Mouse (Mus musculus): Measurements from ENCODE around the gene Tcte1. TPM values are rescaled to one million over a fixed set of nuclear protein-coding genes. Genes with fewer than 3 reads are reported as not detected.
A peak's percentile ranks its signal among the peaks of the same experiment; 100 is the strongest.

Gene Tcte1
- polyA plus RNA-seq (2015; fragmentation: Nextera tagmentation; extraction: Ambion mirVana): 2.1 and 3.1 TPM in 2 replicates

DNA sequence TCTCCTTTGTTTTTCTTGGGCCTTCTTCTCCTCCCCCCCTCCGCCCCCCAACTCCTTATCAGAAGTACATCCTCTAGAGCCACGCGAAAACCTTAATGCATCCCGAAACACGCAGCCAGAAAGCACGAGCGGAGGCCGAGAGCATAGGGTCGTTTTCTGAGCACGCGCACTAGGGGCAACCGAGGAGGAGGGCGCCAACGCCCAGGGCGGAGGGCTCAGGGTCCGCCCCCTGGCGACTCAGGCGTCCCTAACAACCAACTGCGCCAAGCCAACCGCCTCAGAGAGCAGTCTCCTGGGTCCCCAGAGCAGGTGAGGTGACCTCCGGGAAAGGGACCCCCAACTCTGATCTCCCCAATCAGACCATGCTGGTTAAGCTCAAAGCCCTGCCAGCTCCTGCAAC, at the start of gene Tcte1:
Tcte1 (plus strand) TSS at position 172 of the 400 bp plus-strand sequence.
- Histone ChIP-seq H3K4me2 (peak within 1 kb of the TSS; percentile 70), H3K36me3 (ENCODE audit: poor library complexity, severe bottlenecking) (peaks cover 22% of the 10 kb centered on the region), H3K4me3 (peak within 1 kb of the TSS; percentile 38), H3K9me3 (replicated peaks) (no peaks in the 10 kb centered on the region), H3K4me1 (peaks cover 12% of the 10 kb centered on the region), H3K9ac (peak within 1 kb of the TSS; percentile 65), H3K27me3 (peaks cover 22% of the 10 kb centered on the region), H3K27ac (no peak within 1 kb of the TSS)
- peak; percentile 89 for ATAC-seq
- under 1% methylated on average over 21 of the region's 21 CpGs for WGBS

DNA sequence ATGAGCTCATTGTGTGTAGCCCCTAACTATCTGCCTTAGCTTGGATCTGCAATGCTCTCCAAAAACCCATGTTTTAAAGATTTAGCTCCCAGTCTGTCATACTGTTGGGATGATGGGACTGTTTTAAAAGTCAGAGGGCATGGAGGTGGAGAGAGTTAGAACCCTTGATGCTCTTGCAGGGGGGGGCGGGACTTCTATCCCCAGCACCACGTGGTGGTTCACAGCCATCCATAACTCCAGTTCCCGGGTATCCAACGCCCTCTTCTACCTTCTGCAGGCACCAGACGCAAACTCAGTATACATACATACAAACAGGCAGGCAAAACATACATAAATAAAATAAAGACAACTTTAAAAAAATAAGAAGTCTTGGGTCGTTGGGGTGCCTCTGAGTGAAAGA, 49.6 kb upstream of the Tcte1 start:
- H3K9me3 ChIP-seq (replicated peaks): no peaks in the 10 kb centered on the region
- WGBS: 81% methylated on average over 6 of the region's 6 CpGs
- no peak overlapping the region for H3K27ac ChIP-seq

DNA sequence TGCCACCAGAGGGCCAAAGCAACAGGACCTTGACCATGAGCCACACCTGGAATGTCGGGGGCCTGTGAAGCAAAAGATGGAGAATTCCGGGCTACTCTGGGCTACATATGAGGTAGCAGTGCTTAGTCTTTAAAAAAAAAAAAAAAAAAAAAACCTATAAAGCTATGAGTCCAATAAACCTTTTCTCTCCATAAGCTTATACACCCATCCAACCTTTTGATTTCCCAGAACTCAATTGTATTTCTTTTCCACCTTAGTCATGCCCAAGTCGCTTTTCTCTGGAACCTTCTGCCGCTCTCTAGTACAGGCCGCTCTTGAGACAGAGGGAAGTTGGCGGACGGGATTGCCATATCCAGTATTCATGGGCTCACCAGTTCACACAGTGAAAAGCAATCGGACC, 49.1 kb upstream of the Tcte1 start:
- peak; percentile 40 for ATAC-seq
- WGBS: 66% methylated on average over 8 of the region's 8 CpGs
- no peaks in the 10 kb centered on the region for H3K9me3 ChIP-seq (replicated peaks)
- no peak overlapping the region for H3K27ac ChIP-seq
- peaks cover 14% of the 10 kb centered on the region for H3K4me1 ChIP-seq
- H3K4me2 ChIP-seq: peak overlapping the region; percentile 62
- no peaks in the 10 kb centered on the region for H3K36me3 ChIP-seq (ENCODE audit: poor library complexity, severe bottlenecking)
- peak overlapping the region; percentile 39 for H3K4me3 ChIP-seq
- no peaks in the 10 kb centered on the region for H3K27me3 ChIP-seq
- H3K9ac ChIP-seq: peak overlapping the region; percentile 62; the same call in 1 of the 2 replicates

More for the DNA sequence above, 49.6 kb upstream of the Tcte1 start:
- no peaks in the 10 kb centered on the region for H3K36me3 ChIP-seq (ENCODE audit: poor library complexity, severe bottlenecking)
- H3K4me2 ChIP-seq: no peak overlapping the region
- no peak for ATAC-seq
- H3K27me3 ChIP-seq: no peaks in the 10 kb centered on the region
- H3K4me3 ChIP-seq: no peak overlapping the region
- no peak overlapping the region for H3K9ac ChIP-seq
- H3K4me1 ChIP-seq: peaks cover 14% of the 10 kb centered on the region

DNA sequence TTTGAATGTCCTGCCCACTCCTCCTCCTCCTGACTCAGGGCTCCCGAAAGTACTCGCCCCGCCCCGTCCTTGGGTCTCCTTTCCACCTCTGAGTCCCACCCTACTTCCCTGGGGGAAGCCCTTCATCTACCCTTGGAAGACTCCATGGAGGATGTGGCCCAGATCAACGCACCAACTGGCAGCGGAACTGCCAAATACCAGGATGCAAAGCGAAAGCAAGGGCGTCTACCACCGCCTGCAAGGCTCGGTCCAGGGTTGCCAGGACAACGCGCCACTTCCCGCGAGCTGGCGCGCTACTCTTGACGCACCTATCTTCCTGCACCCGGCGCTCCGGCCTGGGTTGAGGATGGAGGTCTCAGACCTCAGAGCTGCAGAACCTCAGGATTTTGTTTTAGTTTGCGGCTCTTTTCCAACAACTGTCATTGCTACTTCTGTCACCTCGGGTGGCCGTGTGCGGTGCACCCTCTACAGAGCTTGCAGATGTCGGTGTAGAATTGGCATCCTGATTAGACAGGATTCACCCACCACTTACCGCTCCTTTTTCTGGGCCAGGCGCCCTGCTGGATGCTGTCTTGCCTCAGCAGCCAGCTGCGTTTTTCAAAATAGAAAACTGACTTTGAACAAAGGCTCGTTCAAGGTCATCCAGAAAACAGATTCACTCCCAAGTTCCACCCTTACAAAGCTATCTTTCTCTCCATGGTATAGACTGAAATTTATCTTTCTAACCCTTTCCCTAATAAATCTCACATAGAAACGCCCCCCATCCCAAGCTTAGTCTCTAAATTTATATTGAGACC, 48.4 kb upstream of the Tcte1 start, which contains the start of gene Spats1:
Spats1 (minus strand) TSS at position 747 of the 797 bp plus-strand sequence.
- H3K36me3 ChIP-seq (ENCODE audit: poor library complexity, severe bottlenecking): no peaks in the 10 kb centered on the region
- no peaks in the 10 kb centered on the region for H3K27me3 ChIP-seq
- ATAC-seq: peak; percentile 91
- 6% methylated on average over 30 of the region's 30 CpGs for WGBS
- peak within 1 kb of the TSS; percentile 40; the same call in 1 of the 2 replicates for H3K27ac ChIP-seq
- peaks cover 14% of the 10 kb centered on the region for H3K4me1 ChIP-seq
- H3K4me2 ChIP-seq: peak within 1 kb of the TSS; percentile 62
- peak within 1 kb of the TSS; percentile 62 for H3K9ac ChIP-seq
- H3K9me3 ChIP-seq (replicated peaks): no peaks in the 10 kb centered on the region
- peak within 1 kb of the TSS; percentile 39 for H3K4me3 ChIP-seq

DNA sequence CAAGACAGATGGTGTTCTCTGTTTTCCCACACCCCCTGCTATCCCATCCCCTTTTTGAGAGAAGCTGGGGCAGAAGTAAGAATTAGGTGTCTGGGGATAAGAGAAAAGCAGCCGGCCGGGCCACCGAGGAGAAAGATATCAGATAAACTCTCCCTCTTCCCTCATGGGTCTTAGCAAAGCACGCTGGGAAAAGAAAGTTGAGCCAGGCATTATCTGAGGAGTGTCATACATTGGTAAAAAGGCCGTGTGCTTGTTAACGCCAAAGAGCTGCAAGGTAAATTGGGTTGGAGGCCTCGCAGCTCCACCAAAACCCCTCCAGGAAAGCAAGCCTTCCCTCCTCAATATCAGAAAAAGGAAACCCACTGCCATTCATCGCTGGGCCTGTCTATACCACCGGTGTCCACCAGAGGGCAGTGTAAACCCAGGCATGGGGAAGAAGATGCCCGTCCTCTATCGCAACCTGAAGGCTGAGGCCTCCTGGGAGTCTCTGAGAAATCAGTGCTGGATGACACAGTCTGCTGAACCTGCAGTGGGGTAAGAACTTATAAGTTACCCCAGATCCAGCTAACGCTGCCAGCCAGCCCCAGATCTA, 44.9 kb upstream of the Tcte1 start:
- Histone ChIP-seq H3K4me3 (no peak overlapping the region), H3K27ac (no peak overlapping the region), H3K27me3 (no peaks in the 10 kb centered on the region), H3K4me2 (no peak overlapping the region), H3K4me1 (peaks cover 14% of the 10 kb centered on the region), H3K9ac (no peak overlapping the region; the same call in 1 of the 2 replicates), H3K36me3 (ENCODE audit: poor library complexity, severe bottlenecking) (no peaks in the 10 kb centered on the region), H3K9me3 (replicated peaks) (peaks cover 9% of the 10 kb centered on the region; the same call in 1 of the 2 replicates)
- WGBS: 19% methylated on average over 12 of the region's 12 CpGs
- ATAC-seq: peak; percentile 34

DNA sequence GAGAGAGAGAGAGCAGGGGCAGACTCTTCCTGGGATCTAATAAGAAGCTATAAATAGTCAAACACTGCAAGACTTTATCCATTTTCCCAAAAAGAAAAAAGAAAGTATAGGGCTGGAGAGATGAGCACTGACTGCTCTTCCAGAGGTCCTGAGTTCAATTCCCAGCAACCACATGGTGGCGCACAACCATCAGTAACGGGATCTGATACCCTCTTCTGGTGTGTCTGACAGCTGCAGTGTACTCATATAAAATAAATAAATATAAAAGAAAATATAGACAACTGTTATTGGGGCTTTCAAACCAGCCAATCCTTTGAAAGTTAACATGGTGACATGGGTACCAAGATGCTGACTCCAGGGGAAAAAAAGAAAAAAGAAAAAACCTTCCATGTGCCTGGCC, 42.8 kb upstream of the Tcte1 start:
- no peak overlapping the region for H3K9ac ChIP-seq
- no peak overlapping the region for H3K27ac ChIP-seq
- H3K4me3 ChIP-seq: no peak overlapping the region
- 0 out of 2 replicates have a peak, but pooled peaks cover 4% of the 10 kb centered on the region for H3K4me1 ChIP-seq
- WGBS: 26% methylated on average over 2 of the region's 2 CpGs
- ATAC-seq: no peak
- no peaks in the 10 kb centered on the region for H3K36me3 ChIP-seq (ENCODE audit: poor library complexity, severe bottlenecking)
- no peak overlapping the region for H3K4me2 ChIP-seq
- H3K9me3 ChIP-seq (replicated peaks): peaks cover 9% of the 10 kb centered on the region; the same call in 1 of the 2 replicates
- H3K27me3 ChIP-seq: no peaks in the 10 kb centered on the region

DNA sequence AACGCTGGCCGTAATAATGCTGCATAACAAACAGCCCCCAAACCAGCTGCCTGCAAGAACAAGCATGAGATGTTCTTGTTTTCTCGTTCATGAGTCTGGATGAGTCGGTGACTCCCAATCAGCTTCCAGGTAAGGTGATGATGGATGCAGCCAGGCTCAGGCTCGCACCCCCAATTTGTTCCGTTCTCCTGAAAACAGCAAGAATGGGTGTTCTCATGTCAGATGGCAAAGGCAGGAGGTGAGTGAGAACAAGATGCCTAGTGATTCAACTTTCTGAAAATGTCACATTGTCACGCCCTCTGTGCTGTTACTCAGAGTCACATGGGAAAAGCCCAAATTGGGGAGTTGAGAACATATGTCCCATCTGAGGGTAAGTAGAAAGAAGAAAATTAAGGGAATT, 37.7 kb upstream of the Tcte1 start:
- no peaks in the 10 kb centered on the region for H3K4me1 ChIP-seq
- H3K27me3 ChIP-seq: no peaks in the 10 kb centered on the region
- no peak overlapping the region for H3K4me2 ChIP-seq
- H3K4me3 ChIP-seq: no peak overlapping the region
- no peak for ATAC-seq
- no peak overlapping the region for H3K9ac ChIP-seq
- H3K9me3 ChIP-seq (replicated peaks): peaks cover 9% of the 10 kb centered on the region; the same call in 1 of the 2 replicates
- no peaks in the 10 kb centered on the region for H3K36me3 ChIP-seq (ENCODE audit: poor library complexity, severe bottlenecking)
- WGBS: 82% methylated on average over 7 of the region's 7 CpGs
- H3K27ac ChIP-seq: no peak overlapping the region

DNA sequence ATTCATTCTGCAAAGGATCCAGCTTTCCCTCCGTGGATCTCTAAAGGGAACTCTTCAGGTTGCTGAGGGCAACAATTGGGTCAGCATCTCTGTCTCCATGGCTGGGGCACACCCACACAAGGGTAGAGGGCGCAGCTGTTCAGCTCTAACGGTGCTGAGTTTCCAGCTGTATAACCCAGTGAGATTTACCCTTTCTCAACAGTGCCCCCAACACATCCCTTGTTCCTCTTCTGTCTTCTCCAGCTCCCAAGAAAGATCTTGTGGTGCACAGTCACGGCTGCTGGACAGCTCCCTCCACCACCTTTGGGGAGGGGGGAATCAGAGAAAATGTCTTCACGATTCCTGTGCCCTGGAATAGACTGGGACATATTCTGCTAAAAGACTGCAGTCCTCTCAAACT, 36.0 kb upstream of the Tcte1 start:
- Histone ChIP-seq H3K4me1 (no peaks in the 10 kb centered on the region), H3K4me2 (no peak overlapping the region), H3K9ac (no peak overlapping the region), H3K27ac (no peak overlapping the region), H3K9me3 (replicated peaks) (no peaks in the 10 kb centered on the region), H3K4me3 (no peak overlapping the region), H3K27me3 (no peaks in the 10 kb centered on the region), H3K36me3 (ENCODE audit: poor library complexity, severe bottlenecking) (no peaks in the 10 kb centered on the region)
- WGBS: 26% methylated on average over 5 of the region's 5 CpGs
- ATAC-seq: no peak

DNA sequence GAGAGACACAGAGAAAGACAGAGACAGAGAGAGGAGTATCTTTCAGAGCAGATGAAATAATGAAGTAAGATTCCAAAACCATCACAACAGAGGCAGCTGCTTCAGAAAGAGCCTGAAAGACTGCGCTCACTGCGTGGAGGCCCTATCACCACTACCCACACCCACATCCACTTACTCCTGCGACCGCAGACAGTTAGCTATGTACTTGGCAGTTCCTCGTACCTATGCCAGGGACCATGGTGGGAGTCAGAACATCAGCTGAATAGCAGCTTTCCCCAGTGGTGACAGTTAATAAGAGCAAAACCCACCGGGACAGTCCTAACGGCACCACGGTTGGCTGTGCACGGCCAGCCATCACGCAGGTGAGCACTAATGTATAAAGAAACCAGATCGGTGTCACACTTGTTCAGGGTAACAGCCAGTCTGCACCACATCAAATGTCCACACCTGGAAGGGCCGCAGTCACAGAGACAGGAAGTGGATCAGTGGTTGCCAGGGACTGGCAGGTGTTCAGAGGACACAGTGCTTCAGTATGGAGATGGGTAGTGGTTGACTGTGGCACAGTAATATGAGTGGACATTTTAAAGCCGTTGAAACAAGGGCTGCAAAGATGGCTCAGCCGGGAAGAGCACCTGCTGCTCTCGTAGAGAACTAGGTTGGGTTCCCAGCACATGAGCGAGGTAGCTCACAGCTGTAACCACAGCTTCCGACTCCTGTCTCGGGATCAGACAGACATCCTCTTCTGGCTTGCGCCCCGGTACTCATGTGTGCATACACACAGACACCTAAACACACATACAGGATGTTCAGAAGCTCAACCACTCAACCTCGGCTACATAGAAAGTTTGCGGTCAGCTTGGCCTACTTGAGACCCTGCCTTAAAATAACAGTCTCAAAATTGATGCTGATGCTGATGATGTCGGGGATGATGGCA, 34.6 kb upstream of the Tcte1 start:
- H3K4me3 ChIP-seq: no peak overlapping the region
- H3K4me2 ChIP-seq: no peak overlapping the region
- ATAC-seq: no peak
- H3K27me3 ChIP-seq: no peaks in the 10 kb centered on the region
- no peak overlapping the region for H3K9ac ChIP-seq
- WGBS: 89% methylated on average over 23 of the region's 23 CpGs
- H3K36me3 ChIP-seq (ENCODE audit: poor library complexity, severe bottlenecking): no peaks in the 10 kb centered on the region
- no peak overlapping the region for H3K27ac ChIP-seq
- H3K9me3 ChIP-seq (replicated peaks): no peaks in the 10 kb centered on the region
- H3K4me1 ChIP-seq: no peaks in the 10 kb centered on the region

DNA sequence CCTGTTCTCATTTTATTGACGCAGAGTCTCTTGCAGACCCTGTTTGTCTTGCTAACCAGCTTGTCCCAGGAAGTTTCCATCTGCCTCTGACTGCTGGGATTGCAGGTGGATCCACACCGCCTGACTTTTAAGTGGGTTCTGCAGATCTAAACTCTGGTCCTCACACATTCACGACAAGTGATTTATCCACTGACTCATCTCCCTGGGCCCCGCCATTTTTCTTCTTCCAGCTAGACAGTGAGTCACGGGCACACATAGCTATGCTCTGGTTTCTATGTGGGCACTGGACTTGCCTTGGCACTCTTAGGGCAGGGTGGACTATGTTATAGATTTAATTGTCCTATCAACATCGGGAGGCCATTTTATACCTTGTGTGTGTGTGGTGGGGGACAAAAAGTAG, 33.5 kb upstream of the Tcte1 start:
- no peaks in the 10 kb centered on the region for H3K36me3 ChIP-seq (ENCODE audit: poor library complexity, severe bottlenecking)
- H3K4me3 ChIP-seq: no peak overlapping the region
- H3K9ac ChIP-seq: no peak overlapping the region
- H3K9me3 ChIP-seq (replicated peaks): no peaks in the 10 kb centered on the region
- no peaks in the 10 kb centered on the region for H3K4me1 ChIP-seq
- WGBS: 90% methylated on average over 6 of the region's 6 CpGs
- H3K4me2 ChIP-seq: no peak overlapping the region
- H3K27ac ChIP-seq: no peak overlapping the region
- H3K27me3 ChIP-seq: no peaks in the 10 kb centered on the region
- no peak for ATAC-seq

DNA sequence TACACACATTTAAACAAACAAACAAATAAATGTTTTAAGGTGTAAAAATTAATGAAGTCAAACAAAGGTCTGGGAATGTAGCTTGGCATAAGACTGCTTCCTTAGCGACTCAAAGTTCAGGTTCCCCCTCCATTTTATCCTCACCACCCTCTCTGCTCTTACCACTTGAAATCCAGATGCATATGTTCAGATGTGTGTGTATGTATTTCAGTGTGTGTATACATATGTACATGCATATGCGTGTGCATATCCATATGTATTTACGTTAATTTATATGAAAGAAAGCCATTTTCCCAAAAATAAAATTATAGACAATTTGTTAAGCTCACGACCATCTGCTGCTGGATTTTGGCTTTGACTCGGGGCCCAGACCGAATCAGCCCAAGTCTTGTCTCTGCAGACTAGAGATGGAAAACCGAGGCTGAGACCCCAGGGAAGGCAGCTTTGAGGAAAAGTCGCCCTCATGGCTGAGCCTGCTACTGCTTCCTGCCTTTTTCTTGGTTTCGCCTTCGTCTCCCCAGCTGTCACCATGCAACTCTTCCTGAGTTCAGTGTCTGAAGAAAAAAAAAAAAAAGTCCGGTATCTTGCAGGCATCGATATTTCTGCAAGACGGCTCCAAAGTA, 32.6 kb upstream of the Tcte1 start:
- Histone ChIP-seq H3K4me1 (no peaks in the 10 kb centered on the region), H3K27me3 (no peaks in the 10 kb centered on the region), H3K4me3 (no peak overlapping the region), H3K36me3 (ENCODE audit: poor library complexity, severe bottlenecking) (no peaks in the 10 kb centered on the region), H3K9me3 (replicated peaks) (no peaks in the 10 kb centered on the region), H3K27ac (no peak overlapping the region), H3K4me2 (no peak overlapping the region), H3K9ac (no peak overlapping the region)
- WGBS: 84% methylated on average over 13 of the region's 13 CpGs
- ATAC-seq: no peak
